Mouse (Mus musculus): ENCODE results near the gene Pla2g4b. TPM values are rescaled to one million over a fixed set of nuclear protein-coding genes. Genes with fewer than 3 reads are reported as not detected.
A peak's percentile ranks its signal among the peaks of the same experiment; 100 is the strongest.

Gene Pla2g4b
- polyA plus RNA-seq, 1 experiment: 1.9 TPM

GRCm38 (mm10) chr2:120068555-120069465 is 35.6 kb downstream of the Pla2g4b start:
- no peaks in the 10 kb centered on the region for H3K4me1 ChIP-seq (ENCODE audit: control insufficient read depth, insufficient read depth, low read length)
- TF ChIP-seq CTCF (IDR thresholded peaks at IDR 0.05; ENCODE audit: borderline replicate concordance, insufficient read depth, low read length) (peak; percentile 59; the same call in 1 of the 2 replicates), POLR2A (IDR thresholded peaks at IDR 0.05; ENCODE audit: low read depth, low read length) (no peak)
- H3K27ac ChIP-seq (ENCODE audit: insufficient read depth, low read length): no peak overlapping the region
- no peak overlapping the region for H3K4me3 ChIP-seq (ENCODE audit: insufficient read depth, low read length)

GRCm38 (mm10) chr2:120069466-120069990 is 36.3 kb downstream of the Pla2g4b start:
- Histone ChIP-seq H3K4me3 (ENCODE audit: insufficient read depth, low read length) (no peak overlapping the region), H3K27ac (ENCODE audit: insufficient read depth, low read length) (no peak overlapping the region), H3K4me1 (ENCODE audit: control insufficient read depth, insufficient read depth, low read length) (no peaks in the 10 kb centered on the region)
- no peak for TF ChIP-seq CTCF (IDR thresholded peaks at IDR 0.05; ENCODE audit: borderline replicate concordance, insufficient read depth, low read length)
- no peak for TF ChIP-seq POLR2A (IDR thresholded peaks at IDR 0.05; ENCODE audit: low read depth, low read length)

GRCm38 (mm10) chr2:120074096-120074495 is 40.9 kb downstream of the Pla2g4b start:
- no peak overlapping the region for H3K4me3 ChIP-seq (ENCODE audit: insufficient read depth, low read length)
- H3K4me1 ChIP-seq (ENCODE audit: control insufficient read depth, insufficient read depth, low read length): no peaks in the 10 kb centered on the region
- H3K27ac ChIP-seq (ENCODE audit: insufficient read depth, low read length): no peak overlapping the region
- TF ChIP-seq CTCF (IDR thresholded peaks at IDR 0.05; ENCODE audit: borderline replicate concordance, insufficient read depth, low read length) (no peak), POLR2A (IDR thresholded peaks at IDR 0.05; ENCODE audit: low read depth, low read length) (no peak)

DNA sequence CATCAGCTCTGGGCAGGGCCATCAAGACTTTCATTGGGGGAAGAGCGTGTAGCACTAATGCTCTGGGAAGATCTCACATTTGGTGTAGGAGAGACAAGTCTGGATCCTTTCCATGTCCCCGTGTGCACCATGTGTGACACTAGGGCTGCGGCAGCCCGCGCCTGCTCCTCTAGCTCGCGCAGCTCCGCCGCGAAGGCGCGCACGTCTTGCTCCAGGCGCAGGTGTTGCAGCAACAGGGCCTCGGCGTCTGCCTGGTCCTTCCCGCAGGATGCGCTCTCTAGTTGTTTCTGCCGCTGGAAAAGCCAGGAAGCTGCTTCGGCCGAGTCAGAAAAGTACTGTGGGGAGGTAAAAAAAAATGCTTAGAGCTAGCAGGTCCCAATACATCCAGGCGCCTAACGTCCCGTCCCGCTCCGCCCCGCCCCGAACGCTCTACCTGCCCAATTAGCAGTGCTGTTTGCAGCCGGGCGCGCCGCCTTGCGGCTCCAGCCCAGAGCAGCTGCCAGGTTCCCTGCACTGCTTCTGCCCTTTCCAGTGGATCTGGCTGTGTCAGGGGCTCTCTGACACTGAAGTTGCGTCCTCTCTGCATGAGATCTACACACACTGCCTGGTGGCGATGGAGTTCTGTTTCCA is 43.0 kb downstream of the Pla2g4b start:
- no peak overlapping the region for H3K27ac ChIP-seq (ENCODE audit: insufficient read depth, low read length)
- H3K4me3 ChIP-seq (ENCODE audit: insufficient read depth, low read length): peak overlapping the region; percentile 21
- TF ChIP-seq POLR2A (IDR thresholded peaks at IDR 0.05; ENCODE audit: low read depth, low read length) (no peak), CTCF (IDR thresholded peaks at IDR 0.05; ENCODE audit: borderline replicate concordance, insufficient read depth, low read length) (0 out of 2 replicates have a peak, but pooled peaks have one; percentile 32)
- no peaks in the 10 kb centered on the region for H3K4me1 ChIP-seq (ENCODE audit: control insufficient read depth, insufficient read depth, low read length)

DNA sequence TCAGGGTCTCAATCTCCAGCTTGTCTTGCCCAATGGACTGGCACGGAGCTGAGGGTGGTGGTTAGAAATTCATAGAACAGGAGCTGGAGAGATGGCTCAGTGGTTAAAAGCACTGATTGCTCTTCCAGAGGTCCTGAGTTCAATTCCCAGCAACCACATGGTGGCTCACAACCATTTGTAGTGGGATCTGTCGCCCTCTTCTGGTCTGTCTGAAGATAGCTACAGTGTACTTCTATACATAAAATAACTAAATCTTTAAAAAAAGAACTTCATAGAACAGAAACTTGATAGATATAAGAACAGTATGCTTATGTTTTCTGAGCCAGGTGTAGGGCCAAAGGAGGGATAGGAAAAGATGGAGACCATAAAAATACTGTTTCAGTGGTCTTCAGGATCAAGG is 49.2 kb downstream of the Pla2g4b start:
- Histone ChIP-seq H3K4me1 (ENCODE audit: control insufficient read depth, insufficient read depth, low read length) (no peaks in the 10 kb centered on the region), H3K4me3 (ENCODE audit: insufficient read depth, low read length) (no peak overlapping the region), H3K27ac (ENCODE audit: insufficient read depth, low read length) (no peak overlapping the region)
- TF ChIP-seq CTCF (IDR thresholded peaks at IDR 0.05; ENCODE audit: borderline replicate concordance, insufficient read depth, low read length): no peak
- TF ChIP-seq POLR2A (IDR thresholded peaks at IDR 0.05; ENCODE audit: low read depth, low read length): no peak

DNA sequence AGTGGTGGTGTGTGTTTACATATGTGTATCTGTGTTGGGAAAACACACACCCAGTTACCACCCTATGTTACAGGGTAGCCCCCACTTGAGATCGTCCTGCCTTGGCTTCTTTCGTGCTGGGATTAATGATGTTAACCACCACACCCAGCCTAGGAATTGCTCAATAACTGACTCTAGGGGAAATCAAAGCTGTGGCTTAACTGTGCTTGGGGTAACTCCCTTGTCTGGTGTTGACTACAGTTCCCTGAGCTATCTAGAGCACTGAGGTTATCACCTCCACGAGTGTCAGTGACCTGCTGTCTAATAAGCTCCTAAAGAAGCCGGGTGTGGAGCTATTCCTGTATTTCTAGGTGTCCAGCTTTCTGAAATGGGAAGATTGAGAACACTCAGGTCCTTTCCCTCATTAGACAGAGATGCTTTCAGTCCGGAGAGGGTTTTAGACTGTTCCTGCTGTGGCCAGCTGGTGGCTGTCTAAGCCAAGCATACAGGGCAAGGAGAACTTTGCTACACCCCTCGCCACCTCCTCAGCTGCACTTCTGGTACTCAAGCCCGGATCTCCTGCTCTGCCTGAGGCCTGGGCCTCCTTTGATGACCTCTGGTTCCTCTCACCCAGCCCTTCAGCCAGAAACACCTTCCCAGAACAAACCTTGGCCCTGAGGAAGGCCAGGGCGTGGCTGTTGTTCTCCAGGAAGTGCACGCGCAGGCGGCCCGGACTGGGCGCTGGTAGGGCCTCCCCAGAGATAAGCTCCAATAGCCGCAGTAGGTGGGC is 51.6 kb downstream of the Pla2g4b start:
- H3K27ac ChIP-seq (ENCODE audit: insufficient read depth, low read length): no peak overlapping the region
- H3K4me1 ChIP-seq (ENCODE audit: control insufficient read depth, insufficient read depth, low read length): no peaks in the 10 kb centered on the region
- TF ChIP-seq POLR2A (IDR thresholded peaks at IDR 0.05; ENCODE audit: low read depth, low read length) (no peak), CTCF (IDR thresholded peaks at IDR 0.05; ENCODE audit: borderline replicate concordance, insufficient read depth, low read length) (peak; percentile 68; the same call in 1 of the 2 replicates)
- H3K4me3 ChIP-seq (ENCODE audit: insufficient read depth, low read length): no peak overlapping the region

DNA sequence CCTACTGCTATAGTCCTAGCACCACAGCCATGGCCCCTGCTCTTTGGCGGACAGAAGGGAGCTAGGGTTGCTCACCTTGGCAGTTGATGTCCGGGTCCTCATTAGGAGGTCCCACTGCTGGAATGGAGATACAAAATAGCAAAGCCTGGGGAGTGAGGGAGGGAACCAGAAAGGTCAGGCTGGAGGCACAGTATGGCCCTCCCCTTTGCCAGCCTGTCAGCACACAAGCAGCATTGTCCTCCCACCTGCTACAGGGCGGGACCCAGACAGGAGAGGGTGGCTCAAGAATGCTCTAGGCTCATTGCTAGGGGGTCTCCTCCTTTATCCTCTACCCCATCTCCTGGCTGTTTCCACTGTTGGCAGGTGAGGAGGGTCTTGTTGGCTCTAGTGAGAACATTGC is 52.8 kb downstream of the Pla2g4b start:
- TF ChIP-seq CTCF (IDR thresholded peaks at IDR 0.05; ENCODE audit: borderline replicate concordance, insufficient read depth, low read length) (no peak), POLR2A (IDR thresholded peaks at IDR 0.05; ENCODE audit: low read depth, low read length) (no peak)
- H3K27ac ChIP-seq (ENCODE audit: insufficient read depth, low read length): no peak overlapping the region
- H3K4me3 ChIP-seq (ENCODE audit: insufficient read depth, low read length): no peak overlapping the region
- no peaks in the 10 kb centered on the region for H3K4me1 ChIP-seq (ENCODE audit: control insufficient read depth, insufficient read depth, low read length)

GRCm38 (mm10) chr2:120087391-120087790 is 54.2 kb downstream of the Pla2g4b start:
- Histone ChIP-seq H3K27ac (ENCODE audit: insufficient read depth, low read length) (no peak overlapping the region), H3K4me1 (ENCODE audit: control insufficient read depth, insufficient read depth, low read length) (no peaks in the 10 kb centered on the region), H3K4me3 (ENCODE audit: insufficient read depth, low read length) (no peak overlapping the region)
- TF ChIP-seq CTCF (IDR thresholded peaks at IDR 0.05; ENCODE audit: borderline replicate concordance, insufficient read depth, low read length): no peak
- no peak for TF ChIP-seq POLR2A (IDR thresholded peaks at IDR 0.05; ENCODE audit: low read depth, low read length)

DNA sequence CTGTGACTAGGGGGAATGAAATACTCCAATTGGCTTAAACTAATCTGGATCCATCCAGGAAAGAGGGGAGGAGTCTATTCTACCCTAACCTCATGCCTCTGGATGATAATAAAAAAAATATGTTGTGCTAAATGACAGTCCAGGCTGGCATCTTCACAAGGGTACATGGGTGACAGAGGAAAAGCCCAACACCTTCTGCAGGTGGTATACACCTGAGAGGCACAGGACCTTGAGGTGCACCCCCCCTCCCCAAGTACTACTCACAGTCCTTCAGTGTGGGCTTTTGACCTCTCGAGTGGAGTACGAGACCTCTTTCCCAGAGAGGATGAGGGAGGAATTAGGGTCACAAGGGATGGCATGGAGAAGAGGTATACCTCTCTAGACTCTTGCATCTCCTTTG is 54.7 kb downstream of the Pla2g4b start:
- no peaks in the 10 kb centered on the region for H3K4me1 ChIP-seq (ENCODE audit: control insufficient read depth, insufficient read depth, low read length)
- no peak for TF ChIP-seq CTCF (IDR thresholded peaks at IDR 0.05; ENCODE audit: borderline replicate concordance, insufficient read depth, low read length)
- no peak for TF ChIP-seq POLR2A (IDR thresholded peaks at IDR 0.05; ENCODE audit: low read depth, low read length)
- H3K4me3 ChIP-seq (ENCODE audit: insufficient read depth, low read length): no peak overlapping the region
- H3K27ac ChIP-seq (ENCODE audit: insufficient read depth, low read length): no peak overlapping the region
